Mouse (Mus musculus) heart, postnatal 10 days (tissue): ENCODE results near the gene Dus4l. TPM values are rescaled to one million over a fixed set of nuclear protein-coding genes. Genes with fewer than 3 reads are reported as not detected.
"Not testable (repeated sequence)": the region's sequence is repeated elsewhere in the genome, so short reads cannot be mapped to it uniquely, and the experiment has no call there.

ENCODE experiments used
- DNase-seq, 2 experiments: peaks; one replicate each; pipeline ENCODE4 v3.0.0; 2021
- intact Hi-C: fragments of 180-260 bp; cut with DNase I; formaldehyde crosslinking; loops from one replicate; pipeline ENCODE4 v1.15.1; 2025
- total RNA-seq, 2 experiments: library from RNA; stranded (reverse); gene quantifications; 2 replicates each; pipeline ENCODE4 v1.2.3; 2021

Dus4l gene
- 1 to 10 TPM; 6.8 to 8.9 TPM for total RNA-seq

- DNase-seq = peak; percentile 98
- intact Hi-C loops = loop anchor here (1.0 to 5.0 kb wide), 3 partner anchors 19 to 147 kb away; no protein-coding TSS in a partner anchor
Observed at GRCm38 (mm10) chr12:31654197-31654964, at the start of gene Dus4l, which contains the start of gene Cog5. TSS of gene Dus4l (minus strand) at chr12:31654826. TSS of gene Cog5 (plus strand) at chr12:31654869.

- intact Hi-C loops = loop anchor here (5.0 kb wide), 1 partner anchor 52 kb away; the partner anchor contains the start of genes Cog5 and Dus4l
- peak; percentile 71 to 79 for DNase-seq
Observed at GRCm38 (mm10) chr12:31703904-31704303, 49.3 kb upstream of the Dus4l start.

- intact Hi-C loops = loop anchor here (5.0 kb wide), 1 partner anchor 49 kb away; the partner anchor contains the start of genes Cog5 and Dus4l
- DNase-seq = no peak
Observed at GRCm38 (mm10) chr12:31701411-31701810, 46.8 kb upstream of the Dus4l start.

GRCm38 (mm10) chr12:31700623-31701347 lies 46.2 kb upstream of the Dus4l start:
- no peak for DNase-seq
- intact Hi-C loops = loop anchor here (5.0 kb wide), 1 partner anchor 48 kb away; the partner anchor contains the start of genes Cog5 and Dus4l

GRCm38 (mm10) chr12:31693278-31693677 lies 38.7 kb upstream of the Dus4l start:
- intact Hi-C loops = no loop called here
- no peak for DNase-seq

- no peak for DNase-seq
- intact Hi-C loops = no loop called here
Observed at GRCm38 (mm10) chr12:31686679-31687078, 32.1 kb upstream of the Dus4l start.

GRCm38 (mm10) chr12:31667187-31667586 lies 12.6 kb upstream of the Dus4l start:
- DNase-seq = no peak
- intact Hi-C loops = no loop called here

GRCm38 (mm10) chr12:31665999-31666398 lies 11.4 kb upstream of the Dus4l start:
- no peak for DNase-seq
- intact Hi-C loops = no loop called here

GRCm38 (mm10) chr12:31656841-31657240 lies 2.2 kb upstream of the Dus4l start:
- intact Hi-C loops = no loop called here
- no peak for DNase-seq

- DNase-seq = no peak
Observed at GRCm38 (mm10) chr12:31654965-31655477, 395 bp upstream of the Dus4l start.

GRCm38 (mm10) chr12:31653611-31654010 lies 1.0 kb downstream of the Dus4l start:
- intact Hi-C loops = loop anchor here (1.0 to 5.0 kb wide), 3 partner anchors 18 to 146 kb away; no protein-coding TSS in a partner anchor
- DNase-seq = no peak

More at GRCm38 (mm10) chr12:31654965-31655477, 395 bp upstream of the Dus4l start:
- intact Hi-C loops = loop anchor here (1.0 to 5.0 kb wide), 3 partner anchors 20 to 148 kb away; no protein-coding TSS in a partner anchor

GRCm38 (mm10) chr12:31635240-31635607 lies 19.4 kb downstream of the Dus4l start:
- intact Hi-C loops = loop anchor here (1.0 to 10.0 kb wide), 3 partner anchors 19 to 260 kb away; partner anchors contain the start of genes Cog5 and Dus4l
- DNase-seq = no peak

GRCm38 (mm10) chr12:31634343-31635239 lies 20.0 kb downstream of the Dus4l start, which contains the start of gene Bcap29:
TSS of gene Bcap29 (minus strand) at chr12:31634658.
- peak; percentile 85 to 87 for DNase-seq
- intact Hi-C loops = loop anchor here (1.0 to 10.0 kb wide), 4 partner anchors 20 to 260 kb away; partner anchors contain the start of genes Cog5 and Dus4l

GRCm38 (mm10) chr12:31633970-31634342 lies 20.7 kb downstream of the Dus4l start:
- DNase-seq = peak in 1 of 2 experiments; percentile 45
- intact Hi-C loops = loop anchor here (5.0 to 10.0 kb wide), 2 partner anchors 83 to 259 kb away; no protein-coding TSS in a partner anchor

GRCm38 (mm10) chr12:31628396-31628795 lies 26.2 kb downstream of the Dus4l start:
- DNase-seq, intact Hi-C loops: not testable (repeated sequence)

GRCm38 (mm10) chr12:31625016-31625415 lies 29.6 kb downstream of the Dus4l start:
- DNase-seq = no peak
- intact Hi-C loops = no loop called here

- intact Hi-C loops = no loop called here
- DNase-seq = no peak
Observed at GRCm38 (mm10) chr12:31620106-31620505, 34.5 kb downstream of the Dus4l start.

- intact Hi-C loops = no loop called here
- no peak for DNase-seq
Observed at GRCm38 (mm10) chr12:31613353-31613752, 41.3 kb downstream of the Dus4l start.

GRCm38 (mm10) chr12:31608138-31608537 lies 46.5 kb downstream of the Dus4l start:
- intact Hi-C loops = no loop called here
- DNase-seq = no peak

GRCm38 (mm10) chr12:31604894-31605293 lies 49.7 kb downstream of the Dus4l start:
- no peak for DNase-seq
- intact Hi-C loops = no loop called here
